Mouse (Mus musculus): ENCODE data around the gene Rhox3a. TPM values are rescaled to one million over a fixed set of nuclear protein-coding genes. Genes with fewer than 3 reads are reported as not detected.
"Not testable (repeated sequence)": the region's sequence is repeated elsewhere in the genome, so short reads cannot be mapped to it uniquely, and the experiment has no call there.

Rhox3a gene
- not detected in 2 replicates for polyA plus RNA-seq (2014; fragmentation: Nextera tagmentation; extraction: Ambion mirVana)

DNA sequence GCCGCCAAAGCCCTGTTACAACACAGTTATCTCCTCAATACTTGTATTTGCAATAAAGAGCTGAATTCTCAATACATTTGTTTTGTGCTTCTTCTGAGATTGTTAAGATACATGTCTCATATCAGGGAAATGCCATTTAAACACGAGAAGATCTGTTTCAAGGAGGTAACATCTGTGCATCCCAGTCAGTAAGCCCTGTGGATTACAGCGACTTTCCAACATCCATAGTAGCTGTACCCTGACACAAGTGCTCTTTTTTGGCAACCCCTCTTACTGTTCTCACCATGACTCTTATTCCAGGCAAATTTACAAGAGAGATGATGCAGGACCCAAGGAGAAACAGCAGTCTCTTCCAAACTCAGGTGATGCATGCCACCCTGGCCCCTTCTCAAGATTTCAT, at the start of gene Rhox3a:
Rhox3a (plus strand) TSS at position 301 of the 400 bp plus-strand sequence.
- not testable (repeated sequence) for ATAC-seq (ENCODE audit: low FRiP score); H3K4me2 ChIP-seq (replicated peaks; ENCODE audit: low read depth, low read length); H3K4me3 ChIP-seq (ENCODE audit: low read depth, low read length)

DNA sequence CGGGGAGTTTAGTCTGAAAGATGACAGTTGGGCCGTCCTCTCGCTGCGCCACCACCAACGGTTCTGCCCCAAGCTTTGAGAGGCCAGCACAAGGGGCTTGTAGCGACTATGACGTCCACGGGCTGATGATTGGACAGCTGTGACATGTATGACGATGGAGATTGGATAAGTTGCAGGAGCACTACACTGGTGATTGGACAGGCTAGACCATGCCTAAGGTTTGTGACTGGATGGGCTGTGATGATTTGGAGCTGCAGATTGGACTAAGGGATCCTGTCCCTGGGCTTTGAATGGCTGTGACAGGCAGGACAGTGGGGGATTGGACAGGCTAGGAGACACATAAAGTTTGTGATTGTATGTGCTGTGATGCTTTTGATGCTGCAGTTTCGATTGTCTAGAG, 38.8 kb upstream of the Rhox3a start, which contains the start of gene Gm9:
Gm9 (minus strand) TSS at position 101 of the 400 bp plus-strand sequence.
- no peak within 1 kb of the TSS for H3K4me3 ChIP-seq (ENCODE audit: low read depth, low read length)
- WGBS = 85% methylated on average over 10 of the region's 10 CpGs
- no peak for ATAC-seq (ENCODE audit: low FRiP score)

More for the DNA sequence above, at the start of gene Rhox3a:
- H3K36me3 ChIP-seq (ENCODE audit: control insufficient read depth, insufficient read depth, low read length); H3K4me1 ChIP-seq (replicated peaks; ENCODE audit: control insufficient read depth, insufficient read depth, low read length); H3K9me3 ChIP-seq (ENCODE audit: control insufficient read depth, low read length); H3K9ac ChIP-seq (ENCODE audit: low read depth, low read length); H3K27ac ChIP-seq (ENCODE audit: low read depth, low read length); DNase-seq (ENCODE audit: low spot score); H3K27me3 ChIP-seq (ENCODE audit: control insufficient read depth, insufficient read depth, low read length): not testable (repeated sequence)
- 71% methylated on average over 1 of the region's 3 CpGs for WGBS

DNA sequence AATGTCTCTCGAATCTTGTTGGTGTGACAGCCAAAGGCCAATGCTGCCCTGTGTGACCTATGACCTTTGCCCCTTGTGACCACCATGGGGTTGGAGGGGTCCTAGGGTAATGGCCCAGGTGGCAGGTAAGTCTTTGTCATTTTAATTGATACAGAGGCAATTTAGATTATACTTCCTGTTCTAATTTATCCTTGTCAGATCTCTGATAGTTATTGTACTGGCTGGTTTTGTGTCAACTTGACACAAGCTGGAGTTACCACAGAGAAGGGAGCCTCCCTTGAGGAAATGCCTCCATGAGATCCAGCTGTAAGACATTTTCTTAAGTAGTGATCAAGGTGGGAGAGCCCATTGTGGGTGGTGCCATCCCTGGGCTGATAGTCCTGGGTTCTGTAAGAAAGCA, 27.6 kb upstream of the Rhox3a start, which contains the start of gene Rhox1:
Rhox1 (minus strand) TSS at position 101 of the 400 bp plus-strand sequence.
- not testable (repeated sequence) for H3K4me1 ChIP-seq (replicated peaks; ENCODE audit: control insufficient read depth, insufficient read depth, low read length); H3K4me3 ChIP-seq (ENCODE audit: low read depth, low read length); H3K9me3 ChIP-seq (ENCODE audit: control insufficient read depth, low read length); ATAC-seq (ENCODE audit: low FRiP score); H3K9ac ChIP-seq (ENCODE audit: low read depth, low read length); H3K27me3 ChIP-seq (ENCODE audit: control insufficient read depth, insufficient read depth, low read length); H3K4me2 ChIP-seq (replicated peaks; ENCODE audit: low read depth, low read length); H3K36me3 ChIP-seq (ENCODE audit: control insufficient read depth, insufficient read depth, low read length); H3K27ac ChIP-seq (ENCODE audit: low read depth, low read length); DNase-seq (ENCODE audit: low spot score)
- WGBS = 62% methylated on average over 1 of the region's 1 CpGs

More for the DNA sequence above, 38.8 kb upstream of the Rhox3a start, which contains the start of gene Gm9:
- no peak within 1 kb of the TSS for H3K27ac ChIP-seq (ENCODE audit: low read depth, low read length)
- no peaks in the 10 kb centered on the region for H3K9me3 ChIP-seq (ENCODE audit: control insufficient read depth, low read length)
- no peaks in the 10 kb centered on the region for H3K4me1 ChIP-seq (replicated peaks; ENCODE audit: control insufficient read depth, insufficient read depth, low read length)
- no peaks in the 10 kb centered on the region for H3K27me3 ChIP-seq (ENCODE audit: control insufficient read depth, insufficient read depth, low read length)
- no peaks in the 10 kb centered on the region for H3K36me3 ChIP-seq (ENCODE audit: control insufficient read depth, insufficient read depth, low read length)
- no peak within 1 kb of the TSS for H3K4me2 ChIP-seq (replicated peaks; ENCODE audit: low read depth, low read length)
- no peak for DNase-seq (ENCODE audit: low spot score)
- no peak within 1 kb of the TSS for H3K9ac ChIP-seq (ENCODE audit: low read depth, low read length)

DNA sequence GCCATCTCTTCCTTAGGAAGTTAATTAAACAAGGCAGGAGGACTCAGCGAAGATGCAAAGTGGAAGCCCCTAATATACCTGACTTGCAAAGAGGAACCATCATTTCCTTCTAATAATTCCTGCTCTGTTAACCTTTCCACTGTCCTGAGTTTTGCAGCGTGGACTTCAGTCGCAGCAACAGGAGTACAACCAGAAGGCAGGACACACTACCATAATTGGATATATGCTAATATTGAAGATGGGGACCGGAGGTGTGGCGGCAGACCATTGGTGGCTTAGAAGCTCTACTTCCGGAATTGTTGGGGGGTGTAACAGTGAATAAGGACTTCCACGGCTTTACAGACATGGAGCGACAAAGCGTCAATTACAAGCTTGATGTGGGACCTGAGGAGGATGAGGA, 5.0 kb upstream of the Rhox3a start, which contains the start of gene Rhox2a:
Rhox2a (plus strand) TSS at position 301 of the 400 bp plus-strand sequence.
- not testable (repeated sequence) for H3K4me2 ChIP-seq (replicated peaks; ENCODE audit: low read depth, low read length); H3K36me3 ChIP-seq (ENCODE audit: control insufficient read depth, insufficient read depth, low read length); H3K27ac ChIP-seq (ENCODE audit: low read depth, low read length); H3K9ac ChIP-seq (ENCODE audit: low read depth, low read length); H3K27me3 ChIP-seq (ENCODE audit: control insufficient read depth, insufficient read depth, low read length); DNase-seq (ENCODE audit: low spot score); H3K4me1 ChIP-seq (replicated peaks; ENCODE audit: control insufficient read depth, insufficient read depth, low read length); H3K9me3 ChIP-seq (ENCODE audit: control insufficient read depth, low read length); H3K4me3 ChIP-seq (ENCODE audit: low read depth, low read length); ATAC-seq (ENCODE audit: low FRiP score)
- WGBS = no CpG with 5 or more reads among the region's 9 CpGs

DNA sequence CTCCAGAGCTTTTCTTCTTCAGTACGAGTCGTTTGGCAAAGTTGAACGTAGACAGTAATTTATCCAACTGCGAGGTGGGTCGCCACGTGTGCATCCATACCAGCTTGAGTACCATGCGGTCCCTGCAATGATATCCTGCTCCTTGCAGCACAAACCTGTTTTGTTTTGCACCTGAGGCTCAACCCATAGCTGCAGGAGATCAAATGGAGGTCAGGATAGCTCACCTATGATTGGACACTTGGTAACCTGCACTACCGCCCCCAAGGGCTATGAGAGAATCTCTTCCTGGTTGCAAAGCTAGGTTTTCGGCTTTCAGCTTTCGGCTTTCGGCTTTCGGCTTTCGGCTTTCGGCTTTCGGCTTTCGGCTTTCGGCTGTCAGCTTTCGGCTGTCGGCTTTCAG, 15.3 kb downstream of the Rhox3a start, which contains the start of gene Rhox4a:
Rhox4a (plus strand) TSS at position 301 of the 400 bp plus-strand sequence.
- not testable (repeated sequence) for H3K4me3 ChIP-seq (ENCODE audit: low read depth, low read length); H3K9ac ChIP-seq (ENCODE audit: low read depth, low read length); DNase-seq (ENCODE audit: low spot score); H3K27me3 ChIP-seq (ENCODE audit: control insufficient read depth, insufficient read depth, low read length); H3K27ac ChIP-seq (ENCODE audit: low read depth, low read length); H3K9me3 ChIP-seq (ENCODE audit: control insufficient read depth, low read length); H3K4me2 ChIP-seq (replicated peaks; ENCODE audit: low read depth, low read length); H3K36me3 ChIP-seq (ENCODE audit: control insufficient read depth, insufficient read depth, low read length); ATAC-seq (ENCODE audit: low FRiP score); H3K4me1 ChIP-seq (replicated peaks; ENCODE audit: control insufficient read depth, insufficient read depth, low read length)
- 95% methylated on average over 10 of the region's 19 CpGs for WGBS

Other genes starting within 250 kb of the Rhox3a start
- gene Sowahd, start 201.1 kb upstream of the Rhox3a start, polyA plus RNA-seq (2014; fragmentation: Nextera tagmentation; extraction: Ambion mirVana) = not detected in 2 replicates
- gene Rpl39, start 164.5 kb upstream of the Rhox3a start, polyA plus RNA-seq (2014; fragmentation: Nextera tagmentation; extraction: Ambion mirVana) = 414 and 431 TPM in 2 replicates
- gene Upf3b, start 139.6 kb upstream of the Rhox3a start, polyA plus RNA-seq (2014; fragmentation: Nextera tagmentation; extraction: Ambion mirVana) = 19.0 and 27.6 TPM in 2 replicates
- gene Nkap, start 123.1 kb upstream of the Rhox3a start, polyA plus RNA-seq (2014; fragmentation: Nextera tagmentation; extraction: Ambion mirVana) = 22.3 and 25.9 TPM in 2 replicates
- gene Akap14, start 81.1 kb upstream of the Rhox3a start, polyA plus RNA-seq (2014; fragmentation: Nextera tagmentation; extraction: Ambion mirVana) = 0.50 and 0.57 TPM in 2 replicates
- 443 and 479 TPM in 2 replicates for gene Ndufa1, start 58.8 kb upstream of the Rhox3a start, polyA plus RNA-seq (2014; fragmentation: Nextera tagmentation; extraction: Ambion mirVana)
- gene Rnf113a1, start 58.7 kb upstream of the Rhox3a start, polyA plus RNA-seq (2014; fragmentation: Nextera tagmentation; extraction: Ambion mirVana) = 16.1 and 18.5 TPM in 2 replicates
- gene Gm9, start 38.9 kb upstream of the Rhox3a start, polyA plus RNA-seq (2014; fragmentation: Nextera tagmentation; extraction: Ambion mirVana) = not detected in 2 replicates
- gene Rhox1, start 27.7 kb upstream of the Rhox3a start, polyA plus RNA-seq (2014; fragmentation: Nextera tagmentation; extraction: Ambion mirVana) = not detected in 2 replicates
- 0.26 and 0.29 TPM in 2 replicates for gene Rhox2a, start 4.9 kb upstream of the Rhox3a start, polyA plus RNA-seq (2014; fragmentation: Nextera tagmentation; extraction: Ambion mirVana)
- gene Rhox4a, start 15.4 kb downstream of the Rhox3a start, polyA plus RNA-seq (2014; fragmentation: Nextera tagmentation; extraction: Ambion mirVana) = not detected in 2 replicates
- not detected in 2 replicates for gene Rhox3a2, start 130.1 kb downstream of the Rhox3a start, polyA plus RNA-seq (2014; fragmentation: Nextera tagmentation; extraction: Ambion mirVana)
- gene Rhox4a2, start 140.9 kb downstream of the Rhox3a start, polyA plus RNA-seq (2014; fragmentation: Nextera tagmentation; extraction: Ambion mirVana) = 4.2 TPM in 2 replicates
- gene Rhox2b, start 162.1 kb downstream of the Rhox3a start, polyA plus RNA-seq (2014; fragmentation: Nextera tagmentation; extraction: Ambion mirVana) = 0.85 TPM in 1 of 2 replicates, not detected in the other
- gene Rhox4b, start 182.6 kb downstream of the Rhox3a start, polyA plus RNA-seq (2014; fragmentation: Nextera tagmentation; extraction: Ambion mirVana) = 0.91 and 1.5 TPM in 2 replicates
- 2.4 and 4.1 TPM in 2 replicates for gene Rhox2c, start 203.8 kb downstream of the Rhox3a start, polyA plus RNA-seq (2014; fragmentation: Nextera tagmentation; extraction: Ambion mirVana)
- gene Rhox3c, start 208.7 kb downstream of the Rhox3a start, polyA plus RNA-seq (2014; fragmentation: Nextera tagmentation; extraction: Ambion mirVana) = not detected in 2 replicates
- 0.37 TPM in 1 of 2 replicates, not detected in the other for gene Rhox4c, start 230.4 kb downstream of the Rhox3a start, polyA plus RNA-seq (2014; fragmentation: Nextera tagmentation; extraction: Ambion mirVana)
- gene Rhox2d, start 243.5 kb downstream of the Rhox3a start, polyA plus RNA-seq (2014; fragmentation: Nextera tagmentation; extraction: Ambion mirVana) = 0.43 TPM in 1 of 2 replicates, not detected in the other